Mouse (Mus musculus): ENCODE data around the gene Casz1.

- TF ChIP-seq POLR2A (IDR thresholded peaks at IDR 0.05; ENCODE audit: low read depth, low read length) (no peak), CTCF (IDR thresholded peaks at IDR 0.05; ENCODE audit: extremely low read depth, insufficient read length, insufficient replicate concordance, low read depth, low read length) (no peak)
Observed at GRCm38 (mm10) chr4:148878984-148879610, 74.9 kb downstream of the Casz1 start.

Measured in small intestine, adult 2 months (tissue).